Mouse (Mus musculus) cerebellum, adult 9-10 months (tissue): ENCODE measurements at regions not wholly inside any gene's neighbourhood (a gene's known extent, or its start where the extent isn't known, plus 50 kb on each side); places are given as distances from the start of the nearest gene placed in this dataset.
A peak's percentile ranks its signal among the peaks of the same experiment; 100 is the strongest.

Source experiments
- DNase-seq: peaks from one replicate; pipeline ENCODE4 v3.0.0; 2022

DNA sequence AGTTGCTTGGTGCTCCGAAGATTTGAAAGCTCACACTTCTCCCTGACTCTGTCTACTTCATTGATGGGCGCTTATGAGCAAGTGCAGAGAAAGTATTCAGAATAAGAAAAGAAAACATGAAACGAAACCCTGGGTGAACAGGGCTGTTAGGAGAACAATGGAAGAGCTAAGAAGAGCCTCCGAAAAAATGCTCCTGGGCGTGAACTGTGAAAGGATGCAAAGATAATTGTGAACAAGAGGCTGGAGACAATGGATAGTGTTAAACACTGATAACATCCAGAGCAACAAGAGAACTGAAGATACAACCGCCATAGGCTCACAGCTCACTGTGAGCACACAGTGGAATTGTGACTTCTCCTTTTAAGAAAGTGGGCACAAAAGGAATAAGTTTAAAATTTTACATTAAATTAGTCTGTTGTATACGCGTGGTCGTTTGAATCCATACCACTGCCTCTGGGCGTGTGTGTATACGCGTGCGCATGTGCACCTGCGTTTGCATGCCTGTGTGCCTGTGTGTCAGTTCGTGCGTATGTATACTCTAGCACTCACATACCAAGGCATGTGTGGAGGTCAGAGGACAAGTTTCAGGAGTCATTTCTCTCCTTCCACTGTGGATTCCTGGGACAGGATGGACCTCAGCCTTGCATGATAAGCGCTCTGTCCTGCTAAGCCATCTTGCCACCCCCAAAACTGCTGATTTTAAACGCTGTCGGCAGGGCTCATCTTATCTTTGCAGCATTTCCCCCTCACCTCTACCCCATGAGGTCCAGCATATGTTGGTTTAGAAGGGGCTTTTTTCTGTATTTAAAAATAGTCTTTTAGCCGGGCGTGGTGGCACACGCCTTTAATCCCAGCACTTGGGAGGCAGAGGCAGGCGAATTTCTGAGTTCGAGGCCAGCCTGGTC is 113.0 kb upstream of the 1700016C15Rik start:
- no peak for DNase-seq

GRCm38 (mm10) chr1:177620501-177621099 is 109.0 kb upstream of the 1700016C15Rik start:
- peak; percentile 75 for DNase-seq

DNA sequence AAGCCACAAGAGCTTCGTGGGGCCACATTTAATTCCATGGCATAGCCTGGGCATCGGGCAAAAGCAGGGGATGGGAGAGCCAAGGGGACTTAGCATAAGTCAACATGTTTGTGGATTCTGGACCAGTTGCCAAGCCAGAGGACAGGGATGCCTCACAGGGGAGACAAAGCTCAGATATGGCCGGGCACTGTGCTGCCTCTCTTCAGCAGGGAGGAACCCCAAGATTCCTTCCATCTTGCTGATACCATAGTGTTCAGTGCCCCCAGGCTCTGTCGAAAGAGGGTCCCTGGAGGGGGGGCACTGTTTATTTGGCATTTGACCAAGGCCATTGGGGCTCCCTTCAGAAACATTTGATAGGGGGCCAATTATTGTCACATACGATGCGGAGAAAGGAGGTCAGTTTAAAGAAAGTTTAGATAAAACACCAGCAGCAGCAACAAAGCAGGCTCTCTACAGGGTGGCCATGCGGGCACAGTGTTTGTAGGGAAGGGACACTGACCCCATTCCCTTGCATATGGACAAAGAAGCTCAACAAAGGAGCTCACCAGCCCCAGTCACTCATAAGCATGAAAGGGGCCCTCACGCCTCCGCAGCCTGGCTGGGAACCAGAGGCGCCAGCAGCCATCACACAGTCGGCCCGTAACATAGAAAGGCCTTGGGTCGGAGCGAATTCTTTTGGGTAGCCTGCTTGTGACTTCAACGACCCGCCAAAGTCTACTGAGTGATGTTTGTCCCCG is 107.6 kb upstream of the 1700016C15Rik start:
- no peak for DNase-seq

DNA sequence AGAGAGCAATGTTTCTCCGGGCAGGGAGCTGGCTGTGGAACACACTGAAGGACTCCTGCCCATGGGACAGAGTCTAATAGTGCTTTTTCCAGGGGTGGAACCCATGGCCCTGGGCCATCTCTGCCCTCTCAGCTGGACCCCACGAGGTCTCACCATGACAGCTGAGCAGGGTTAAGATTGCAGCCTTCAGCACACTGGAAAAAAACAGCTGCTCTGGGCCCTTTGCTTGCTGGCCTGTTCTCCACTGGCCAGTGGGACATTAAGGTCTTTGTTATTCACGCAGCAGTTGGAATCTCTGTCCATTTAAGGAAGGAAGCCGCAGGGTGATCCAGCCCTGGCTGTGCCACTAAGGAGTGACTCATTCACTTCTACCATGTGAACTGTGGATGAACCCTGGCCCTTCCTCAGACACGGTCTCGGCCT is 106.3 kb upstream of the 1700016C15Rik start:
- no peak for DNase-seq

DNA sequence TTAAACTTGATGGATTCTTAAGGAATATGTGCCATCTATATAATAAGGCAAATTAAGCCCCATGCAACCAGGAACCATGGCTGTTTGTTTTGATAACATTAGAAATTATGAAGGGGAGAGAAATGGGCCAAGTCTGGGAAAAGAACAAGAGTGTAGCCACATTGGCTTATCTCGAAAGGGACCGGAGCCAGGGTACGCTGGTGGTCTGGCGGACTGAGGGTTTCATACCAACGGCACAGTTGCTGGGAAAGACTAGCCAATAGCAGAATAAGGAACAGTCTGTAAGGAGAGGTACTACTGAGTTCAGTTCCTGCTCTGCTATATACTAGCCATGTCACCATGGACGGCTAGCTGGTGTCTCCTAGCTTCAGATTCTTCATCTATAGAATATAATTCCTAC is 105.9 kb upstream of the 1700016C15Rik start:
- DNase-seq, result no peak

- no peak for DNase-seq
Measured at GRCm38 (mm10) chr1:177627814-177628213, 101.8 kb upstream of the 1700016C15Rik start.

- DNase-seq, result no peak
Measured at GRCm38 (mm10) chr1:177633966-177634602, 95.5 kb upstream of the 1700016C15Rik start.

DNA sequence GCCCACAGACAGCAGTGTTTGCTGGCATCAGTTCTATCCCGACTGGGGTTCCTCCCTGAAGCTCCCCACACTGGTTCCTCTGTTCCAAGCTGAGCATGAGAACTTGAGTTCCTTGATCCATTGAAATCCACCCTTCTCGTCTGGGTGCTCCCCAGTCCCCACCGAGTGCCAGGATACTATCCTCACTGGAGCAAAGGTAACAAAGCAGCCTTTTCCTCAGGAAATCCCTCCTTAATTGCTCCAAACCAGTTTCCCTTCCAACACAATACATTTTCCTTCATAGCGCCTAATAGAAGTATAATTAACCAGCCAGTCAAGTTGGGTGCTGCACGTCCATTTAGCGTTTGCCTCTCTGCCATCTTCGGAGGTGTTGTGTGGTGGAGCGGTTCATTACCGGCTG is 92.6 kb upstream of the 1700016C15Rik start:
- DNase-seq, result no peak

DNA sequence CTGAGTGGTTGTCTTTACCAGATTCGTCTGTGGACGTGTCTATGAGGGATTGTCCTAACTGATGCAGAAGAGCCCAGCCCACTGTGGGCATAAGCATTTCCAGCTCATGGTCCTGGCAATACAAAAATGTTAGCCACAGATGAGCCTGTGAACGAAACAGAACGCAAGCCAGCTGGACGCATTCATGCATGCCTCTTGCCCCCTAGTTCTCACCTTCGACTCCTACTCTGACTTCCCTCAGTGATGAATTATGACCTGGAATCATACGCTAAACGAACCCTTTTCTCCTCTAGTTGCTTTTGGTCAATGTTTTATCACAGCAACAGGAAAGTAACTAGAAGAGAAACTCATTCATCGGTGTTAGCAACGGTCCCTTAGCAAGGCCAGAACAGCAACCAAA is 91.2 kb upstream of the 1700016C15Rik start:
- no peak for DNase-seq

- DNase-seq, result no peak
Measured at GRCm38 (mm10) chr1:177639931-177640846, 89.4 kb upstream of the 1700016C15Rik start.

DNA sequence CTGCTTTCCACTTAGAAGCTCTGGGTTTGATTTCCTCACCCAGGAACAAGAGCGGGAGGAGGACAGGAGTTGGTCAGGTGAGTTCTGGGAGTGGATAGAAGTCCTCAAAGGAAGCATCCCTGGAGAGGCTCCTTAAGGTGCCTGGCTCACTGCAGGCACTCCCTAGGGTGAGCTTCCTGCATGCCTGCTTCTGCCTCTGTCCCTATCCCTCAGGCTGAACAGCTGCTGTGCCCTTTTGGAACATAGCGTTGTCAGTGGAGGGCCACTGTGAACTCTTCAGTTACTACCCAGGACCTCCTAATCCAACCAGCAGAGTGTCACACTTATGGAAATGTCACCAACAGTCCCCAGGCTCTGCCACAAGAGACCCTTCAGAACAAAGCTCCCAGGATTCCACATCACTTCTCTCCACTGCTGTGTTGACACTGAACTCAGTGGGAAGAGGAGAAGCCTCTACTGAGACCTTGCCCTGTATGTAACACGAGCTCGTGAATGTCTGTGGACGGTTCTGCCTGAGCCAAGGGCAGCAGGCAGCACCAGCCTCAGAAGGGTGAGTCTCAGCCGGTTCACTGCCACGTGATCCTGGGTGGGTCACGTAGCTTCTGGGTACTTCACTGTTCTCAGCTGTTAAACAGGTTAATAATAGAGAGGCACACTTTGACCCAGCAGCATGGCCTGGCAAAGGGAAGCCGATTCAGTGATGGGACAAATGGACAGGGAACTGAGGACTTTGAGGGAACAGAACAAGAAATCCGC is 86.7 kb upstream of the 1700016C15Rik start:
- no peak for DNase-seq

DNA sequence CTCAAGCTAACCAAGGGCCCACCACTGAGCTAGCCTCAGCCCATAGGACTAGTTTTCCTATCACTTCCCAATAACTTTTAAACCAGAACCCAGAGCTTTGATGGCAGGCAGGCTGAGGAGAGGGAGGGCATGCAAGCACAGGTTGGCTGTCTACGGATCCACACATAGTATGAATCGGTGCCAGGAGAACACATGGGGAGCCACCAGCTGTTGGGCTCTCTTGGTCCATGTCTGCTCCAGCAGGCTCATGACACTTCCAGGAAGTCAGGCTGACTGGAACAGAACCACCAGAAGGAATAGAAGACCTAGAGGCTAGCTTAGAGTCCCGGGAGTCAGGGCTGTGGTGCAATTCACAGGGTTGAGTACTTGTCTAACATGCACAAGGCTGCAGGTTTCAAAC is 86.0 kb upstream of the 1700016C15Rik start:
- DNase-seq, result peak; percentile 87

DNA sequence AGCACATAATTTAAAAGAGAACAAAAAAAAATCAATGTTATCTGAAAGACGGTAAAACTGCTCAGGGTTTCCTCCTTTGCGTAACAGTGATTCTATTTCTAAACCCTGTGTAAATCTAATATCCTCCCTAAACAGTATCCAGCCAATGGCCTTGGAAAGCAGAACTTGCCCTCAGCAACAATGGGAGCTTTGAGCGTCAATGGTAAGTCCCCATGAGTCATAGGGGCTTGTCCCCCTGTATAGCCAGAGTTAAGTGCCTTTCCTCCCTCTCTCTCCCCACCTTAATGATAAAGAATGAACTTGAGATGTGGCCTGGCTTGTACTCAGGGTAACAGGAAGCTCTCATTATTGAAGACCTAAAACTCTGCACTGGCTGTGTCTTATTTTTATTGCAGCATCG is 85.4 kb upstream of the 1700016C15Rik start:
- DNase-seq, result no peak

- DNase-seq, result no peak
Measured at GRCm38 (mm10) chr1:177645327-177645726, 84.3 kb upstream of the 1700016C15Rik start.

DNA sequence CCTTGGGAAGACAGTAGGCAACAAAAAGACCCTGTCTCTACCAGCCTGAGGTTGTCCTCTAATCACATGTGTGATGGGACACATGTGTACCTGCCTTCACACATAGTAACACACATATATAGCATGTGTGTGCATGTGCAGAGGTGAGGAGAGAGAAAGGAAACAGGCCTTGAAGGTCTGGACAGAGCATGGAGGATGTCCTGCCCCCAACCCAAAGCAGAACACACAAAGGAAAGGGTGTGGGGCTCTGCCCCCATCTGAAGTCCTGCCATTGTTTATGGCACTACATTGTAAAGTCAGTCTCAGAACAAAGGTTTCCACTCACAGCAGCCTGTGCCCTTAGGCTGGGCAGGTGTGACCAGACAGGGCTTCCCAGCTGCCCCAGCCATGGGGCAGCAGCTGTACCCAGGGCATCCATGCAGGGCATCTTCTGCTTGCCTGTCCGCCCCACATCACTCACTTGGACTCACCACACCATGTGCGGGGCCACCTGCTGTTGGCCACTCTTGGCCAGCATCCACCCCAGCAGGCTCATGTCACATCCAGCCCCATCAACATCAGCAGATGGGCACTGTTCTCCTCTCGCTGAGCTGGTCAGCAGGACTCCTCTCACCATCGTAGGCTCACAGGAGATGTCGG is 83.6 kb upstream of the 1700016C15Rik start:
- no peak for DNase-seq

DNA sequence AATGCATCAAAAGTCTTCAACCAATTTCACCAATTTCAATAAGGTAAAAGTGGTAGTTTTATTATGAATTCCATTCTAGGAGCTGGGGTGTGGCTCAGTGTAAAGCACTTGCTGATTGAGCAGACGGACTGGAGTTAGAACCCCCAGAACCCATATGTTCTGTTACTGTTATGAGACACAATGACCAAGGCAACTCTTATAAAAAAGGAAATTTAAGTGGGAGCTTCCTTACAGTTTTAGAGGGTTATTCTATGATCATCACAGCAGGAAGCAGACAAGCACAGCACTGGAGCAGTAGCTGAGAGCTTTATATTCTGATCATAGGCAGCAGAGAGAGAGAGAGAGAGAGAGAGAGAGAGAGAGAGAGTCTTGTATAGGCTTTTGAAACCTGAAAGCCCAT is 81.7 kb upstream of the 1700016C15Rik start:
- DNase-seq, result no peak

GRCm38 (mm10) chr1:177648974-177649373 is 80.6 kb upstream of the 1700016C15Rik start:
- no peak for DNase-seq

- DNase-seq, result no peak
Measured at GRCm38 (mm10) chr1:177651219-177651618, 78.4 kb upstream of the 1700016C15Rik start.

DNA sequence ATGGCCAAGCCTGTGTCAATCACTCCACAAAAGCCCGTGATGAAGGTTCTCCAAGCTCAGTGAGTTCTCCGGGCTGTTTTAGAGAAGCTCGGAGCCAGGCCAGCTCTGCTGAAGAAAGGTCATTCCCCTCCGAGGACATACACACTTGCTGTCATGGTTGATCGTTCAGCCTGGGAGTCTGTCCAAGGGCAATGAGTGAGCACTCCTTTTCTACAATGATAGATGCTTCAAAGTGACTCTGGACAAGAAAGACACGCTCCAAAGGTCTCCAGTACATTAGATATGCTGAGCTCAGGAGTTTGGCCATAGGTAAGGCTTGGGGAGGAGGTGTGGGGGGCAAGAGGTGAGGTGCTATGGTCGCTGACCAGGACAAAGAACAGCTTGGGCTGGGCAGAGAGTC is 66.5 kb upstream of the 1700016C15Rik start:
- DNase-seq, result no peak

DNA sequence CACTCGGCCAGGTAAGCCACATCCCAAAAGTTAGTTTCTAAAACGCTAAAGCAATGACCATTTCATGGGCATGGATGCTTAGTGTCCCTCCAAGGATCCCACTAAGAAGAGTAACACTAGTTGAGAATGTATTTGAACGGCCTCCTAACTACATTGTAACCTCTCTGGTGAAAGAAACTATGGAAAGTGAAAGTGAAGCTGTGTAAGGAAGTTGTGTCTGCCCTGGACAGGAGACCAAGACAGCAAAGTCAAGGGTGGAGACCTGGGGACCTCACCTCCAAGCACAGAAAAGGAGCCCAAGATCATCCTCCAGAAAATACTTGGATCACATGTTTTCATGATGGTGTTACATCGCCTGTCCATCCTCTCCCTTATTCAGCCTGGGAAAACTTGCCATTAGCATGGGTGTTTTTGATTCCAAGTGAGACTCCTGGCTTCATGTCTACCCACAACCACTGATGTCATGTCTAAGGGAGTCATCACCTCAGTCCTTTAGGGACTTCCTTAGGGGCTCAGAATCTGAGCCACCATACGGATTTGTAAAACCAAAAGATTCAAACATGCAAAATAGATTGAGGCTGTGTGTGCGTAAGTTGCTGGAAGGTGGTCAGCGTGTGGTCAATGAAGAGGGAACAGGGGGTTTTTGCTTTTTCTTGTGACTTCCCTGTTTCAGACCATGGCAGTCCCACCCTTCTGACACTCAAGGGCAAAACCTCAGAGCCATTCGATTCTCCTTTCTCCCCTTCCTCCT is 62.4 kb upstream of the 1700016C15Rik start:
- DNase-seq, result no peak
